ENCODE assay signal across 17 mouse cellular contexts in genomic region chr3:75696117-75697077, GRCm38 (mm10). TPM values are rescaled to one million over a fixed set of nuclear protein-coding genes. Genes with fewer than 3 reads are reported as not detected.
A peak's percentile ranks its signal among the peaks of the same experiment; 100 is the strongest.
DNase-seq lines count a peak whose midpoint lies in the region; ATAC-seq and TF ChIP-seq lines count a peak whose summit lies in the region.
"Had no signal": no experiment of that assay in that cellular context is flagged by ENCODE, and none has a peak within 500 bp of the region (broad histone marks: within the 10 kb centered on the region; RNA-seq: fewer than 3 reads in every experiment).

No protein-coding gene starts in this region.

- H3K9ac ChIP-seq in heart, embryonic 15.5 days, result no peak overlapping the region
- H3K9ac ChIP-seq: limb, embryonic 12.5 days; lung, embryonic 14.5 days; midbrain, embryonic 13.5 days had no signal

- no peaks in the 10 kb centered on the region for H3K36me3 ChIP-seq in heart, embryonic 15.5 days
- H3K36me3 ChIP-seq: limb, embryonic 12.5 days; midbrain, embryonic 13.5 days had no signal

- WGBS in heart, embryonic 15.5 days, result 42% methylated on average over 13 of the region's 13 CpGs

- H3K27ac ChIP-seq in cortical plate, adult 2 months (ENCODE audit: insufficient read depth, low read length), result peak overlapping the region; percentile 13; the same call in 1 of the 2 replicates
- peak overlapping the region; percentile 65 for H3K27ac ChIP-seq in heart, embryonic 15.5 days
- H3K27ac ChIP-seq: limb, embryonic 12.5 days; midbrain, embryonic 13.5 days; stomach, postnatal 0 days had no signal

- peak; percentile 7 for DNase-seq in gastrocnemius, postnatal 10 days
- no peak for DNase-seq in gastrocnemius, postnatal 14 days
- peak; percentile 13 for DNase-seq in skeletal muscle tissue, adult 2 months (ENCODE audit: low read depth, low spot score)
- no peak for DNase-seq in cerebellum, adult 11-12 months
- DNase-seq in adrenal gland, adult 18-20 months (ENCODE audit: low spot score in 2 of 2), result no peak
- no peak for DNase-seq in c-Kit-positive CD71-positive TER-119-positive erythroid progenitor cells, embryonic 14.5 days (ENCODE audit: low spot score)
- DNase-seq: adrenal gland, adult 2 months; B cell, adult 2 months; cerebellum, adult 2 months; lung, embryonic 14.5 days had no signal

- no peaks in the 10 kb centered on the region for H3K27me3 ChIP-seq in heart, embryonic 15.5 days
- H3K27me3 ChIP-seq: limb, embryonic 12.5 days; midbrain, embryonic 13.5 days had no signal

- peak; percentile 86 for ATAC-seq in heart, embryonic 15.5 days (replicated peaks; ENCODE audit: insufficient number of reproducible peaks, insufficient read depth, low FRiP score, low read depth)
- ATAC-seq: midbrain, embryonic 13.5 days had no signal

- no peak overlapping the region for H3K4me3 ChIP-seq in cortical plate, adult 2 months (ENCODE audit: insufficient read depth, low read length)
- no peak overlapping the region for H3K4me3 ChIP-seq in heart, embryonic 15.5 days
- H3K4me3 ChIP-seq: limb, embryonic 12.5 days; midbrain, embryonic 13.5 days had no signal

- no peaks in the 10 kb centered on the region for H3K4me1 ChIP-seq in cortical plate, adult 2 months (ENCODE audit: control insufficient read depth, insufficient read depth, low read length)
- H3K4me1 ChIP-seq in heart, embryonic 15.5 days (replicated peaks), result peaks cover 7% of the 10 kb centered on the region
- H3K4me1 ChIP-seq: midbrain, embryonic 13.5 days had no signal

- H3K4me2 ChIP-seq in heart, embryonic 15.5 days, result no peak overlapping the region
- H3K4me2 ChIP-seq: limb, embryonic 12.5 days; lung, embryonic 14.5 days; midbrain, embryonic 13.5 days had no signal

- TF ChIP-seq POLR2A in cortical plate, adult 2 months (IDR thresholded peaks at IDR 0.05; ENCODE audit: extremely low read depth, insufficient read depth, low read length), result no peak

- intact Hi-C loops in gastrocnemius, postnatal 14 days (cut with DNase I; ENCODE audit: low total_unique reads), result no loop called here

- TF ChIP-seq CTCF in cortical plate, adult 2 months (IDR thresholded peaks at IDR 0.05; ENCODE audit: extremely low read depth, insufficient read depth, low read length), result no peak

- no peaks in the 10 kb centered on the region for H3K9me3 ChIP-seq in heart, embryonic 15.5 days (replicated peaks)
- H3K9me3 ChIP-seq: limb, embryonic 12.5 days; midbrain, embryonic 13.5 days had no signal

RNA-seq across cellular contexts. Expression of gene Gm29133, which starts 51.6 kb away (rescaled TPM):
- total RNA-seq in gastrocnemius, postnatal 10 days (2021), result not detected
- not detected for total RNA-seq in gastrocnemius, postnatal 14 days (2021)
- polyA plus RNA-seq in cortical plate, adult 2 months (2012; rRNA removed), result not detected in 2 replicates
- not detected in 2 replicates for polyA plus RNA-seq in heart, embryonic 15.5 days (2015; fragmentation: Nextera tagmentation; extraction: Ambion mirVana)
- not detected for total RNA-seq in adrenal gland, adult 18-20 months (2021)
- total RNA-seq: adrenal gland, adult 2 months; layer of hippocampus, adult 8-10 months had no signal
- polyA plus RNA-seq: adrenal gland, adult 2 months; cerebellum, adult 2 months; limb, embryonic 12.5 days; lung, embryonic 14.5 days; midbrain, embryonic 13.5 days; neural tube, embryonic 14.5 days; stomach, postnatal 0 days had no signal

Comparison
In these comparisons a context has a peak if more than half of its experiments do, and no peak if none do; other contexts are left out.
1. DNase-seq: peak in gastrocnemius, postnatal 10 days (single experiment) and skeletal muscle tissue, adult 2 months (single experiment); none in gastrocnemius, postnatal 14 days (single experiment), cerebellum, adult 11-12 months (single experiment), adrenal gland, adult 18-20 months (0 of 2) and c-Kit-positive CD71-positive TER-119-positive erythroid progenitor cells, embryonic 14.5 days (single experiment).